Comparison of ENCODE assay signal across 17 mouse cellular contexts in genomic region chr13:37439941-37440340, GRCm38 (mm10).
DNase-seq lines count a peak whose midpoint lies in the region; ATAC-seq and TF ChIP-seq lines count a peak whose summit lies in the region.
"Had no signal": no experiment of that assay in that cellular context is flagged by ENCODE, and none has a peak within 500 bp of the region (broad histone marks: within the 10 kb centered on the region; RNA-seq: fewer than 3 reads in every experiment).

No protein-coding gene starts in this region.

- no peak for TF ChIP-seq CTCF in embryonic fibroblast, embryonic 13.5 days (IDR thresholded peaks at IDR 0.05; ENCODE audit: borderline replicate concordance, insufficient read depth, low read length)

- 73% methylated on average over 8 of the region's 8 CpGs for WGBS in heart, embryonic 12.5 days
- 74% methylated on average over 8 of the region's 8 CpGs for WGBS in heart, embryonic 11.5 days (ENCODE audit: insufficient replicate concordance)

- 0 out of 2 replicates have a peak overlapping the region, but pooled peaks have one; percentile 14 for H3K27ac ChIP-seq in heart, embryonic 12.5 days (ENCODE audit: poor library complexity, severe bottlenecking)
- H3K27ac ChIP-seq in heart, embryonic 11.5 days (ENCODE audit: low read depth, low read length): no peak overlapping the region
- peak overlapping the region; percentile 87 for H3K27ac ChIP-seq in embryonic fibroblast, embryonic 13.5 days (ENCODE audit: insufficient read depth, low read length)
- H3K27ac ChIP-seq: forebrain, embryonic 13.5 days; hindbrain, embryonic 13.5 days had no signal

- TF ChIP-seq POLR2A in embryonic fibroblast, embryonic 13.5 days (IDR thresholded peaks at IDR 0.05; ENCODE audit: low read depth, low read length): no peak

- no peak for ATAC-seq in heart, embryonic 12.5 days (ENCODE audit: insufficient number of reproducible peaks, low FRiP score)
- no peak for ATAC-seq in heart, embryonic 11.5 days (replicated peaks; ENCODE audit: insufficient number of reproducible peaks, low FRiP score, low TSS enrichment)
- no peak for ATAC-seq in erythroblast, adult 5-6 weeks (replicated peaks; ENCODE audit: low FRiP score, poor library complexity, severe bottlenecking)
- ATAC-seq: forebrain, embryonic 13.5 days had no signal

- H3K36me3 ChIP-seq in heart, embryonic 12.5 days: no peaks in the 10 kb centered on the region
- H3K36me3 ChIP-seq in heart, embryonic 11.5 days (ENCODE audit: control insufficient read depth, insufficient read depth, low read length): no peaks in the 10 kb centered on the region
- H3K36me3 ChIP-seq: hindbrain, embryonic 13.5 days had no signal

- no peak overlapping the region for H3K9ac ChIP-seq in heart, embryonic 12.5 days
- no peak overlapping the region for H3K9ac ChIP-seq in heart, embryonic 11.5 days (ENCODE audit: low read depth, low read length)
- H3K9ac ChIP-seq: forebrain, embryonic 13.5 days; hindbrain, embryonic 13.5 days had no signal

- peaks cover 10% of the 10 kb centered on the region; the same call in 1 of the 2 replicates for H3K27me3 ChIP-seq in heart, embryonic 12.5 days (replicated peaks)
- peaks cover 13% of the 10 kb centered on the region for H3K27me3 ChIP-seq in heart, embryonic 11.5 days (ENCODE audit: control insufficient read depth, insufficient read depth, low read length)

- peaks cover 30% of the 10 kb centered on the region for H3K4me1 ChIP-seq in heart, embryonic 12.5 days (replicated peaks)
- H3K4me1 ChIP-seq in heart, embryonic 11.5 days (ENCODE audit: control insufficient read depth, insufficient read depth, low read length): peaks cover 21% of the 10 kb centered on the region
- H3K4me1 ChIP-seq in embryonic fibroblast, embryonic 13.5 days (ENCODE audit: control insufficient read depth, insufficient read depth, low read length): peaks cover 7% of the 10 kb centered on the region

- no peak overlapping the region for H3K4me2 ChIP-seq in heart, embryonic 12.5 days
- no peak overlapping the region for H3K4me2 ChIP-seq in heart, embryonic 11.5 days
- H3K4me2 ChIP-seq: forebrain, embryonic 13.5 days; hindbrain, embryonic 13.5 days had no signal

- no peak overlapping the region for H3K4me3 ChIP-seq in heart, embryonic 12.5 days
- H3K4me3 ChIP-seq in heart, embryonic 11.5 days (ENCODE audit: low read depth, low read length): no peak overlapping the region
- no peak overlapping the region for H3K4me3 ChIP-seq in embryonic fibroblast, embryonic 13.5 days (ENCODE audit: insufficient read depth, low read length)
- H3K4me3 ChIP-seq: forebrain, embryonic 13.5 days; hindbrain, embryonic 13.5 days had no signal

- DNase-seq in spleen, adult 18-20 months: peak; percentile 20 to 49
- no peak for DNase-seq in spleen, postnatal 14 days (ENCODE audit: low spot score in 2 of 2)
- peak; percentile 58 for DNase-seq in thymus, postnatal 4 days
- DNase-seq: adrenal gland, postnatal 25 days; cerebellum, adult 18-20 months; embryo, embryonic 11 days; gastrocnemius, postnatal 36 days; kidney, adult 8-10 months; left cerebral cortex, postnatal 4 days; lung, adult 2 months; midbrain, embryonic 14.5 days had no signal

- H3K9me3 ChIP-seq in heart, embryonic 12.5 days (replicated peaks): no peaks in the 10 kb centered on the region
- H3K9me3 ChIP-seq in heart, embryonic 11.5 days (replicated peaks; ENCODE audit: control insufficient read depth, low read length): no peaks in the 10 kb centered on the region
- H3K9me3 ChIP-seq: forebrain, embryonic 13.5 days; hindbrain, embryonic 13.5 days had no signal

Comparison
In these comparisons a context has a peak if more than half of its experiments do, and no peak if none do; other contexts are left out.
1. DNase-seq: peak in spleen, adult 18-20 months (2 of 2) and thymus, postnatal 4 days (single experiment); none in spleen, postnatal 14 days (0 of 2).